Mouse (Mus musculus): ENCODE results near the gene Kif2a.

The Kif2a gene

DNA sequence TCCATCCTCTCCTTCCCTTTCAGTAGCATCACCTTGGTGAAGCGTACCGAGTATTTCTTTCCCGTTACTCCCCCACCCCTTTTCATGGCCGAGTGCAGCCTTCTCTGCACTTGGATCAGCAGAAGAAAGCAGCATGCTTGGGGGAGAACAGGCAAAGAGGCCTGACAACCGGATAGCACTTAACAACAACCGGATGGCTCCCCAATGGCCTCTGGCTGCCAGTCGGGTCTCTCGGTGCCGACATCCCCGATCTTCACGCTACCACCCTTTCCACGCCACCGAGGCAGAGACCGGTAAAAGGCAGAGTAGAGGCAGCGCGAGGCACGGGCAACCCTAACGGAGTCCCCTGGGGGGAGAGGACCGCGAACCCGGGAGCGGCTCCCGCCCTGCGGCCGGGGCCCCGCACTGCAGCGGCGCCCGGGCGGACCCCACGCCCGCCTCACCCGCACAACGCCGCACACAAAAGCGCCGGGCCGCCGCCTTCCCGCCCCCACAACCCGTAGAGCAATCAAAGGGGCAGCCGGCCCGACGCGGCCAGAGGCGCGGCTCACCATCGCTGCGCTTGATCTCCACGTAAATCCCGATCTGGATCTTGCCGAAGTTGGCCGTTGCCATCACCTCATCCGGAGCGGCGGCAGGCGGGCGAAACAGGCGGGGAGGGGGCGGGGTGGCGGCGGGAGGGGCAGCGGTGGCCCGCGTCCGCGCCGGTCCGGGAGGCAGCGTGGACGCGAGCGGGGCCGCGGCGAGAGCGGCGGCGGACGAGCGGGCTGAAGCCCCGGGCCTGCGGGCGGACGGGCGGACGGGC is at the start of gene Kif2a:
Gene Kif2a, minus strand, starts transcription at position 666 of the 805 bp plus-strand sequence.
- DNase-seq (ENCODE audit: inconsistent ontology term): peak; percentile 78

DNA sequence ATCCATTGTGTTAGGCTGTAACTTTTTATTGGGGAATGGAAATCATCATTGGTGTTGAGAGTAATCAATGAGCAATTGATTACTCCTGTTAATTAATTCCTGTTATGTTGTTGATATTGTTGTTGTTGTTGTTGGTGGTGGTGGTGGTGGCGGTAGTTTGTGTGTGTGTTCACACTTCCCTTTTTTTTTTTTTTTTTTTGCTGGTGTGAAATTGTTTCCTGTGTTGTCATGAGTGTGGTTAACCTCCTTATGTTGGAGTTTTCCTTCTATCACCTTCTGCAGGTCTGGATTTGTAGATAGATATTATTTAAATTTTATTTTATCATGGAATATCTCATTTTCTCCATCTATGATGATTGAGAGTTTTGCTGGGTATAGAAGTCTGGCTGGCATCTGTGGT is 47.1 kb upstream of the Kif2a start:
- no peak for DNase-seq (ENCODE audit: inconsistent ontology term)

DNA sequence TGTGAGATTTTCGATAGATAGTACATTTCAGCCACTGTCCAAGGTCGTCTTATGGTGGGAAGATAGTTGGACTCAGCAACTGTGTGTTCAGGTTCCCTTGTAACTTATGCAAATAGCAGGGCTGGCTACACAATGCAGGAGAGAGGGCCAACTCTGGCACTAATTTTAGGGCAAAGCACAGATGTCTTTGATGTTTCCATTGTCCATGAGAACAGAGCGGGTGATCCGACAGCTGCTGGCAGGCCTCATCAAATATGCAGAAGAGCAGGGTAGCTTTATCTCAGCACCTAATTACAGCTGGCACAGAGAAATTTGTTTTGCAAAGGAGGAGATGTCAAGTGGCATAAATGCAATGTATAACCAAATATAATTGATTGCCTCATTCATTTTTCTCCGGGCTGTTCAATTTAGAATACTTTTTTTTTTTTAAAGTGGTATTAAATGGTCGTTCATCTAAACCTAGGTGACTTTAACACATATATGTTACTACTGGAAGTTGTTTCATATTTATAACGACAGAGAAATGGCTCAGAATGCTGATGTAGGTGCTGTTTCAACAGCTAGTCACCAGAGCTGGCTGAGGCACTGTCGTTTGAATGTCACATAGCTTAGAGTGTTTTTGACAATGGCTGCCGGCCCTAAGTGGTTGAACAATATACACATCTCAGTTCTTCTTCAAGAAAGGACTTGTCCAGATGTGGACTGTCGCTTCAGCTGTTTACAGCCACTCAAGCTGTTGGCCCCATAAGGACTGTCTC is 43.4 kb upstream of the Kif2a start:
- peak; percentile 2 for DNase-seq (ENCODE audit: inconsistent ontology term)

DNA sequence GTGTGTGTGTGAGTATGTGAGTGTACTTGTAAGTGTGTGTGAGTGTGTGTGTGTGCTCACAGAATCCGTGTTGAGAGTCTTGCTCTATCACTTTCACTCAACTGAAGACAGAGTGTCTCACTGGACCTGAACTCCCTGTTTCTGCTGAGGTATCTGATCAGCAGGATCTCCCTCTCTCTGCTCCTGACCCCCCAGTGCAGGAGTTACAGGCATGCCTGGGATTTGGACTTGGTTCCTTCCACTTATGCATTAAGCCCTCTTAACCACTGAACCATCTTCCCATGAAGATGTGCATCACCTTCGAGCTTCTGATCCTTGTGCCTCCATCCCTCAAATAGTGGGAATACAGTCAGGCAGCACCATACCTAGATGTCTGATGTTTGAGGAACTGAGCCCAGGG is 42.3 kb upstream of the Kif2a start:
- DNase-seq (ENCODE audit: inconsistent ontology term): no peak

DNA sequence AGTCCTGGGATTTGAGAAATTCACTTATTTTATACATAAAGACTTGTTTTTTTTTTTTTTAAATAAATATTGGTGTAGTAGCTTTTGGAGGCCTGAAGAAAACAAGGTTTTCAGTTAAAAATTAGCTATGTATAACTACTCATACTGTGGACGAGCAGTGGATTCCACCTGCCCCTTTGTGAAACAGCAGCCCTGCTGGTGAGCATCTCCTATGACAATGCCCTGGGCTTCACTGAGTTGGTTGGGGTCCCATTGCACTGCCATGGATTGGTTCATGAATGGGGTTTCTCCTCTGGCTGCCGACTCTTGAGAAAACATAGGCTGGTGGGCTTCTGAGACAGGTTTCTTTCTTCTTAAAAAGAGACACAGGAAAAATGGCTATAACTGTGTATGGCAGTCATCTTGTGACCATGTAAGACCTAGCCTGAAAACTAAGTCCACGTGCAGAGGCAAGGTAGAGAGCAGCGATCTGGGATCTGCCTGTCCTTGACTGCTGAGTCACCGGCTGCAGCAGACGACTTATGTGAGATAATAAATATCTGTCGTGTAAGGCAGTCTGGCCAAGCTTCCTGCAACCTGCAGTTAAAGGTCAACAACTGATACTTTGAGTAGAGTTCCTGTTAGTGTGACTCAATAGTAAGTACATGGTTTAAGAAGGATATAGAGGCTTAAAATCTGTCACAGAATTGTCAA is 41.3 kb upstream of the Kif2a start:
- DNase-seq (ENCODE audit: inconsistent ontology term): no peak

DNA sequence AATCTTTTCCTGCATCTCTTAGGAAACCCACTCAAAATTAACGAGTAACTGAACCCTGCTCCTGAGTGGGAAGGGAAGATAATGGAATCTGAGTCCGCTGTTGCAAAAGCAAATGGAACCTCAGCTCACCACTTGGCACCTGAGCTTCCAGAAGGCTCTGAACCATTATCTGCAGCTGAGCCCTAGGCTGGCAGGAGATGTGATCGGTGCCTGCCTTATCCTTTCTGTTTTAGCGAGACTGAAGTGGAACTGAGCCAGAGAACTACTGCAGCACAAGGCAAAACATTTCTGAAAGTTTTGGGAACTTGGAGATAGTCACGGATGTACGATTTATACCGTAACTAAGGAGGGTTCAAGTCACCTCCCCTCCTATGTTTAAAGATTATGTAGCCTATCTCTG is 38.2 kb upstream of the Kif2a start:
- no peak for DNase-seq (ENCODE audit: inconsistent ontology term)

DNA sequence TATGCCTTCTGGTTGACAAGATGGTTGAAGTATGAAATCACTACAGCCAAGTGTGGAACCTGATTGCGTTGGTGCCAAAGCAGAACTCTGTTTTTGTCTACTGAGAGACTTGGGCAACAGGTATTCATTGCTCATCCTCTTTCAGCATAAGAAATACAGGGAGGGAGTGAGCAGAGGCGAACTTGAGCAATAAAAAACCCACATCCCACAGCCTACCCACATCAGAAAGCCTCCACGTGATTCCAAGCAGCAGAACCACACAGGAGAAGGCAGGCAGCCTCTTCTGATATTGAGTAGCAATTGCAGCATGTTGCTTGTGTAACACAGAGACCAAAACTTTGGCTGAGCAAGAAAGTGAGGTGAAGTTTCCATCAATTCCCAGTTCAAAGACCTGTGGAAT is 37.5 kb upstream of the Kif2a start:
- no peak for DNase-seq (ENCODE audit: inconsistent ontology term)

DNA sequence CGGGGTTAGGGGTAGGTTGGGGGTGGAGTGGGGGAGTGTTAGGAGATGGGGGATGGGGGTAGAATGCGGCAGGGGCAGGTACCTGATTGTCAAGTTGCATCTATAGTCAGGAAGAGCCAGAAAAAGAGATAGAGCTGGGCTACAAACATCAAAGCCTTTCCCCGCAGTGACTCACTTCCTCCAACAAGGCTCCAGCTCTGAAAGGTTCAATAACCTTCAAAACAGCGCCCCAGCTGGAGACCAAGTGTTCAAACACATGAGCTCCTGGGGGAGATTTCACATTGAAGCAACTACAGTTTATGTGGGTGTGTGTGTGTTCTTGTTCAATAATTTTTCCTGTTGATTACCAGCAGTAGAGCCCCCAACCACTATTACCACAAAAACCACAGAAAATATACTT is 34.4 kb upstream of the Kif2a start:
- DNase-seq (ENCODE audit: inconsistent ontology term): no peak

DNA sequence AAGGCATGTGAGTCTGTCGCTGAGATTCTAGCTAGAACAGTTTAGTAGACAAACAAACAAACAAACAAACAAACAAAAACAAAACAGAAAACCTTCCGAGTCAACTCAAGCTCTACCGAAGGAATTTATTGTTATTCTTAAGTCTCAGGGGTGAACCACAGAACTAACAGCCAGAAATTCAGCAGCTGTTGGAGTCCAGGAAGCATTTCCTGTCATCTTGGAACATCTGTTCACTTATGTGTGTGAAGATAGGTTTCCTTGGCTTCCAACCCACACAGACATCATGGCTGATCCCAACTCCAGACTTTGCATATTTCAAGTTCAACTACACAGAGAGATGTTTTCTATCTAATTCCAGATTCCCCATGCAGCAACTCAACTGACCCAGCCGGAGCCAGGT is 32.6 kb upstream of the Kif2a start:
- no peak for DNase-seq (ENCODE audit: inconsistent ontology term)

DNA sequence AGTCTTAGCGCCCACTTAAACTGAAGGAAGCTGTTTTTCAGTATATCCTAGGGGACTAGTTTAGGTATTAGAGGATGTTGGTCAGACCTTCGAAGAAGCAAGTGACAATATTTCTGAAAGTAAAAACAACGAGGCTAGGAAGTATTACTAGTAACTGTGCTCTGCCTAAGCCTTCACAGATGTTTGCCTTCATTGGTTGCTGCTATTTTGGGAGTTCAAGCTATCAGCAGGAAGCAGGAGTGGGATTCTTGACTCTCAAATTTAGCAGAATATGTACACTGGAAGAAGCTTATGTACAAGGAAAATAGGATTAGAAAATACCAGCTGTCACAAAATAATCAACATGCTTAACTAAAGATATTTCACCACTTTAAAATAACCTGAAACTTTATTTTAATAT is 29.4 kb upstream of the Kif2a start:
- DNase-seq (ENCODE audit: inconsistent ontology term): no peak

DNA sequence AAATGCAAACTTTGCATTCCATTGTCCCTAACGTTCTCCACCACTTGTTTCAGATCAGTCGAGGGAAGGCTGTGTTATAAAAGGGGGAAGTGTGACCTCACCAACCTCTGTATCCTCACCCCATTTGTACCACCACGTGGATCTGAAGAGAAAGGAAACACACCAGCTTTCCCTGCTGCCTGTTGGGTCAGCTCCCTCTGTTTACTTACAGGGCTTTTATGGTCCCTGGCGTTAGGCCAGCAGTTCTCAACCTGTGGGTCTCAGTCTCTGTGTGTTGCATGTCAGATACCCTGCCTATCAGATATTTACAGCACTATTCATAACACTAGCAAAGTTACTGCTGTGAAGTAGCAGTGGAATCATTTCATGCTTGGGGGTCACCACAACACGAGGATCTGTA is 22.3 kb upstream of the Kif2a start:
- no peak for DNase-seq (ENCODE audit: inconsistent ontology term)

DNA sequence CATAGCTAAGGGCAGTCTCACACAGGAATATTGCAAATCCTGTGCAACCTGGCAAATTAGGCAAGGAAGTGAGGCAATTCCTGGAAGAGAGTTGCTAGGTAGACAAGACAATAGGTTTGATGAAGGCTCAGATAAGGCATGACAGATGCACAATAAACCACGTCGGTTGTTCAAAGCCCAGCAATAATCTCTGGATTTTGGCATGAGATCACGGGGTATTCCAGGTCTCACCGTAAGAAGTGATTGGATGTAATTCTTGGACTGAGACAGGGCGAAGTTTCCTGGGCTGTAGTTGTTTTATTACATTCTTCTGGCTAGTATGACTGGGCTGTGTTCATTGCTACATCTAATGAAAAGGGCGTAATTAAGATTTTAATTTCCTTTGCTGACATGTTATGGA is 20.6 kb upstream of the Kif2a start:
- no peak for DNase-seq (ENCODE audit: inconsistent ontology term)

DNA sequence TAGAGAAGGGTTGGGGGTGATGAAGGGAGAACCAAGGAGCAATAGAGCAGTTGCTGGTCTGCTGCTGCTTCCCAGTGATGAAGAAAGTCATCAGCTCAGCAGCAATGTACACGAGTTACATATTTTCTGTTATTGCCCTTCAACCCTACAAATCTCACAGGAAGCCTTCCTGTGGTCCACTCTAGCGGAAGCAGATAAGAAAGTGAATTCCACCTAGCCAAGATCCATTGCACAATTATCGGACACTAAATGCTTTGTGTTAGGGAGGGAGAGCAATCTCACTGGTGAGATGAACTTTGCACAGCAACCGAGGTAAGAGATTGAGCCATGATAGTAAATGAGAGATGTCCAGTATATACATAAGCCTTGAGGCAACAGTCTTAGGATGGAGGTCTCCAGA is 17.6 kb upstream of the Kif2a start:
- DNase-seq (ENCODE audit: inconsistent ontology term): no peak

DNA sequence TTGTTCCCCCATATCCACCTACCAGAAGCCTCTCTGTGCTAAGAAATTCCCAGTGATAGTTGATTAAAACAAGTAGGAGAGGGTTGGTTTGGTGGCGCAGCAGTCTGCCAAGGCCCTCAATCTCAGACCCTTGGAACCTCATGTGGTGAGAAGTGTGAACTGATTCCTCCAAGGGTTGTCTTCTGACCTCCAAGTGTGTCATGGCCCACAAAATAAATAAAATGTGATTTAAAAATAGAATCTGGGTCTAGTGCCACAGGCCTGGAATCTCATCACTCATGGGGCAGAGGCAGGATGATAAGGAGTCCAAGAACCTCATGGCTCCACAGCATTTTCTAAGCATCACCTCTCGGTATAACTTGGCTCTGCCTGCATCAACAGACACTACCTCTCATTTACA is 16.4 kb upstream of the Kif2a start:
- DNase-seq (ENCODE audit: inconsistent ontology term): no peak

DNA sequence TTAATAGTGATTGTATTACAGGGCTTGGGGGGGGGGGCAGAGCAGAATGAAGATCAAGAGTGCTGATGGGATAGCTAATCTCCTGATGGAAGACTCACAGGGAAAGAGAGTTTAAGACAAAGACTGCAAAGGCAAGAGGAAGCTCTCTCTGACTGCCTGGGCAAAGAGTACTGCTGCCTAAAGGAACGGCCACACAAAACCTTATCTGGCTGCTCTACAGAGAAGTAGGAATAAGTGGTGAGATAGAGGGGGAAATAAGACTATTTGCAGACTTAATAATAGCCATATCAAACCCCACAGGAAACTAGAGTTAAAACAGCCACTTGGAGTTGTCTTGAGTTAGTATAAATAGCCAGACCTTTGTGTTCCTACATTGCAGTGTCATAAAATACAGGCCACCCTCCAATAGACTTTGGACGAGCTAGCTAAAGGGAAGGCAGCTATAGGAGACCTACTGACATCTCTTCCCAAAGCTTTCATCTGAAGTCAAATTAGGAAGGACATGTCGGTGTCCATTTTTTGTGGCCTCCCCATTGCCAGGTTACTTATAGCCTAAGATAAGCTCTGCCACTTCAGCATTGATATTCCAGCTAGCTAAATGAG is 13.7 kb upstream of the Kif2a start:
- DNase-seq (ENCODE audit: inconsistent ontology term): no peak

DNA sequence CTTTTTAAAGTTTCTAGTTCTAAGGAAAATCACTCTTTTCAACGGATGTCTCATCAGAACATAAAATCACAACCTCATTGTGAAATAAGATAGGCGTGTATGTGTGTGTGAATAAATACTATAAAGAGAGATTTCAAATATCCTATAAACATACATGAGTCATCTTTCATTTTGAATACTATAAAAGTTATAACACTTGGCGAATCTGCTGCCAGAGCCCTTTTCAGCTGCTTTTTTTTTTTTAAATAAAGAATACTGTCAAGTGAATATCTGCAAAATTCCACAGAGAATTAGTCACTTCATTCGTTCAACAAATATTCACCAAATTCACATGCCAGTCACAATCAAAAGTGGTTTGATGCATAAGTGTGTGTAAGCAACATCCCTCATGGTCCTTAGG is 13.2 kb upstream of the Kif2a start:
- DNase-seq (ENCODE audit: inconsistent ontology term): peak; percentile 34

DNA sequence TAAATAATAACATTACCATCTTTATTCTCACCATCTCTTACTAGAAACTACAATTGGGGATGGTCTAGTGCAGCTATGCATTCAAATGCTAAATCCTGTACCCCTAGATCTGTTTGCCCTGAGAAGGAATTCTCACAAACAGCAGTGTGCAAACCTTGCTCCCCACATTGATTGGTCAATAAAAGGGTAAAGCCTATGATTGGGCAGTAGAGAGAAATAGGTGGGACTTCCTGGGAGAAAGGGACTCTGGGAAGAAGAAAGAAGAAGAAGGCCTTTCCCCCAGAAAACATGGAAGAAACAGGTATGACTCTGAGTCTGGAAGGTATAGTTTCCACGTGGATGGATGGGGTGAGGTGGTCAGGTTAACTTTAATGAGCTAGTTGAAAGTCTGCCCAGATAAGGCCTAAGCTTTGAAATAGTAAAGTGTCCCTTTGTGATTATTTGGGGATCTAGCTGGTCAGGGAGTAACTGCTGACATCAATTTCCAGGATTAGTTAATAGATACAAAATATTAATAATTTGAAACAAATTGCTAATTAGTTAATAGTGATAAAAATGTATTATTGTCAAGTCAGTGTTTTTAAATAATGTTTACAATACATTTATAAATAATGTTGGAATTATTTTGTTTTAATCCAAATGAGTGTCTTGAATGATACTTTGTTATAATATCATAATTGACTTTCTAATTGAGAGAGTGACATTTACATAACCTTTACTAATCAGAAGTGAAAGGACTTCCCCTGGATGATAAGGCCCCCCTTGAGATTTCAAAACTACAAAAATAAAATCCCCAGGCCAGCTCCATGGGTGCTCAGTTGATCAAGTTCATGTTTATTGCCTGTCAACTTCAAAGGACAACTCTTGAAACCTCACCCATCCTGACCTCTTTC is 12.3 kb upstream of the Kif2a start:
- DNase-seq (ENCODE audit: inconsistent ontology term): no peak

DNA sequence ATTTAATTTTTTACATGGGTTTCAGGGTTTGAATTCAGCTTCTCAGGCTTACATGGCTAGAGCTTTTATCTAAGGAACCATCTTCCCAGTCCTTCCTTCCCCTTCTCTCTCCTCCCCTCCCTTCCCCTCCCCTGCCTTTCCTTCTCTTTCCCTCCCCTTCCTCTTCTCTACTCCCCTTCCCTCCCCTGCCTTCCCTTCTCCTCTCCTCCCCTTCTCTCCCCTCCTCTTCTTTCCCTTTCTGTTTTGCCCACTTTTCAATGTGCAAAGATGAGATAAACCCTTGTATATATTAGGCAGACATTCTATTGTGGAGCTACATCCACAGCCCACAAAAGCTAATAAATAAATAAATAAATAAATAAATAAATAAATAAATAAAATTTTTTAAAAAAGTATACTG is 9.3 kb upstream of the Kif2a start:
- no peak for DNase-seq (ENCODE audit: inconsistent ontology term)

DNA sequence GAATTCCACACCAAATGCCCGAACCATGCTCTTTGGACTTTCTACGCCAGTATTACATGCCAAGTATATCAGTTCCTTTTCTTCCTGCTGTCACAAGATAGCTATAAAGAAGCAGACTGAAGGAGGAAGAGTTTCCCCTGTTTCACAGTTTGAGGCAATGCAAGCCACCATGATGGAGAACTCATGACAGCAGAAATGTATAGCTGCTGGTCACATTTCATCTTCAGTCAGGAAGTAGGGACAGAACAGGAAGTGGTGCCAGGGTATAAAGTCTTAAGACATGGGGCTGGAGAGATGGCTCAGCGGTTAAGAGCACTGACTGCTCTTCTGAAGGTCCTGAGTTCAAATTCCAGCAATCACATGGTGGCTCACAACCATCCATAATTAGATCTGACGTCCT is 5.3 kb upstream of the Kif2a start:
- no peak for DNase-seq (ENCODE audit: inconsistent ontology term)

DNA sequence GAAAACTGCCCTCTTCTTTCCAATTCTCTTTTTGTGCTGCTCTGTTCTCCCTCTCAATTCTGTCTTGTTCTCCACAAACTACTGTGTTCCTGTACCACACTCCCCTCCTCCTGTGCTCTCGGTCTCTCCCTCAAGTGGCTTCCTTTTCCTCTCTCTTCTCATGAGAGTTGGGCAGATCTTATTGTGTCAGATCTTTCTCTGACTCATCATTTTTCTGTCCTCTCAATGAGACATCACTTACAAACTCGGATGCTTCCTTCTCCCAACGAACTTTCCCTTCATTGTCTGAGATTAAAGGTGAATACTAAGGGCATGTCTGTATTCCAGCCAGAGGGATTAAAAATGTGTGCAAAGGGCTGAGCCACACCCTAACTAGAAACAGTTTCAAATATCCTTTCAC is 3.7 kb upstream of the Kif2a start:
- no peak for DNase-seq (ENCODE audit: inconsistent ontology term)
